Mouse (Mus musculus) intestine, postnatal 0 days (tissue): ENCODE data around the gene Olfr615. TPM values are rescaled to one million over a fixed set of nuclear protein-coding genes. Genes with fewer than 3 reads are reported as not detected.

Source experiments
- ATAC-seq: fragments of 200-750 bp; cut with Nextera tagmentation; 2 replicates; pipeline ENCODE4 v1.8.0; 2017; ENCODE audit warnings: mild to moderate bottlenecking, moderate TSS enrichment, moderate library complexity
- H3K27ac ChIP-seq: fragments of 300-500 bp; sonication (generic); 2 replicates; pipeline ENCODE4 v1.5.1; 2014; ENCODE audit warnings: mild to moderate bottlenecking, low read depth, low read length, moderate library complexity
- H3K27me3 ChIP-seq: fragments of 300-500 bp; sonication (generic); replicated peaks from 2 replicates; pipeline ENCODE4 v1.6.1; 2014; ENCODE audit warnings: low read length, mixed read lengths; ENCODE audit not compliant: control insufficient read depth, insufficient read depth
- H3K36me3 ChIP-seq: fragments of 300-500 bp; sonication (generic); 2 replicates; pipeline ENCODE4 v1.6.1; 2014; ENCODE audit warnings: mild to moderate bottlenecking, moderate library complexity; ENCODE audit not compliant: control insufficient read depth, insufficient read depth
- H3K4me1 ChIP-seq: fragments of 300-500 bp; sonication (generic); replicated peaks from 2 replicates; pipeline ENCODE4 v1.6.1; 2014; ENCODE audit warnings: antibody characterized with exemption, low read length, mixed read lengths; ENCODE audit not compliant: control insufficient read depth, insufficient read depth
- H3K4me2 ChIP-seq: fragments of 300-500 bp; sonication (generic); replicated peaks from 2 replicates; pipeline ENCODE4 v1.6.1; 2014; ENCODE audit warnings: low read depth, mild to moderate bottlenecking, moderate library complexity
- H3K4me3 ChIP-seq: fragments of 300-500 bp; sonication (generic); 2 replicates; pipeline ENCODE4 v1.5.1; 2014; ENCODE audit warnings: low read depth, low read length
- H3K9ac ChIP-seq: fragments of 300-500 bp; sonication (generic); 2 replicates; pipeline ENCODE4 v1.6.1; 2014; ENCODE audit warnings: mild to moderate bottlenecking, low read depth, low read length
- H3K9me3 ChIP-seq: fragments of 300-500 bp; sonication (generic); 2 replicates; pipeline ENCODE4 v1.6.1; 2016; ENCODE audit warnings: mixed run types; ENCODE audit not compliant: control insufficient read depth
- CTCF ChIP-seq: sonication (generic); IDR thresholded peaks from 2 replicates; pipeline ENCODE4 v1.5.1; 2016; ENCODE audit warnings: low read depth, mild to moderate bottlenecking, control low read depth, antibody characterized with exemption, moderate library complexity
- WGBS: fragments of 180-500 bp; shearing (Covaris S2); extraction: QIAGEN DNeasy Blood & Tissue Kit; methylation state at CpG from one replicate; pipeline ENCODE4 v1.1.7; 2014; 5-methylcytosine and 5-hydroxymethylcytosine counted together
- microRNA-seq: library from miRNA; unstranded; fragments of <30 nt; microRNA quantifications from one replicate; pipeline ENCODE4, GENCODE M21; 2016
- polyA plus RNA-seq: library from polyadenylated mRNA; unstranded; fragments of >200 nt; fragmentation: Nextera tagmentation; extraction: Ambion mirVana; gene quantifications from 2 replicates; pipeline ENCODE4 v1.2.1, GENCODE M21; 2015

Olfr615 gene
- polyA plus RNA-seq, 1 experiment from 2014 or later, result not detected

DNA sequence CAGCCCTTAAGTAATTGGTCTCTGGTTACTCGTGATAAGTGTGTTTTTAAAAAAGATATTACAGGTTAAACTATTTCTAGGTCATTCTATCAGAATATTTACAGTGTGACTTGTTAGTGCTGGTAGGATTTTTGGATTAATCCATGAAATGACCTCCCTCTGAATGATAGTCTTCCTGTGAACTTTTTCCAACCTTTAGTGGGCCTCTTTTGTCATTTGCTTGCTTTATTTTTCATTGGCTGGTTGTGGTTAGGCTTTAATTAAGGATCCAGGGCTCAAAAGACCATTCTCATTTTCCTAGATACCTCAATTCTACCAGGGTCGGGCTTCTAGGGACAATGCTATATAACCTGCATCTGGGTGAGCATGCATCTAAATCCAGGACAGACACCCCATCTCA, 33.9 kb downstream of the Olfr615 start, which contains the start of gene Olfr618:
TSS of gene Olfr618 (plus strand) at position 301 of the 400 bp plus-strand sequence.
- no peak for TF ChIP-seq CTCF
- no peak within 1 kb of the TSS for H3K27ac ChIP-seq
- H3K4me3 ChIP-seq, result no peak within 1 kb of the TSS
- no peak for ATAC-seq
- H3K4me1 ChIP-seq, result no peaks in the 10 kb centered on the region
- no peaks in the 10 kb centered on the region for H3K36me3 ChIP-seq
- no peak within 1 kb of the TSS for H3K4me2 ChIP-seq
- no peaks in the 10 kb centered on the region for H3K9me3 ChIP-seq
- 55% methylated on average over 2 of the region's 2 CpGs for WGBS
- H3K9ac ChIP-seq, result no peak within 1 kb of the TSS
- no peaks in the 10 kb centered on the region for H3K27me3 ChIP-seq

DNA sequence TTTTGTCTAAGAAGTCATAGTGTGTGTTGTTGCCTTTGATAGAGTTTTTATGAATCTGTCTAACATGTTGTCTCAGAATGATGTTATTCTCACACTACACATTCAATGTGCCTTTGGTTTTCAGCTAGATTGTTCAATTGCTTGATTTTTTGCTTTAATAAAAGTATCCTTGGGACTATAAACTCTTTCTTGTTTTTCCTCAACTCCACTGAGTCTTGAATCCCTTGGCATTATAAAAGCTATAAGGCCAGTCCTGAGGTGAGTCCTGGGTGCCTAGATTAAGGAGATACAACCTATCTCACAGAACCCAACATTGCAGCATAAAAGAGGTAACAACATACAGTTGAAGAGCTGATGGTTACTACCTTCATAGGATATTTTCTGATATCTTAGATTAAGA, 44.4 kb downstream of the Olfr615 start, which contains the start of gene Olfr619:
TSS of gene Olfr619 (plus strand) at position 301 of the 400 bp plus-strand sequence.
- Histone ChIP-seq H3K36me3 (no peaks in the 10 kb centered on the region), H3K27me3 (no peaks in the 10 kb centered on the region), H3K9ac (no peak within 1 kb of the TSS), H3K4me2 (no peak within 1 kb of the TSS), H3K4me3 (no peak within 1 kb of the TSS), H3K4me1 (no peaks in the 10 kb centered on the region), H3K9me3 (no peaks in the 10 kb centered on the region), H3K27ac (no peak within 1 kb of the TSS)
- no peak for TF ChIP-seq CTCF
- no peak for ATAC-seq

DNA sequence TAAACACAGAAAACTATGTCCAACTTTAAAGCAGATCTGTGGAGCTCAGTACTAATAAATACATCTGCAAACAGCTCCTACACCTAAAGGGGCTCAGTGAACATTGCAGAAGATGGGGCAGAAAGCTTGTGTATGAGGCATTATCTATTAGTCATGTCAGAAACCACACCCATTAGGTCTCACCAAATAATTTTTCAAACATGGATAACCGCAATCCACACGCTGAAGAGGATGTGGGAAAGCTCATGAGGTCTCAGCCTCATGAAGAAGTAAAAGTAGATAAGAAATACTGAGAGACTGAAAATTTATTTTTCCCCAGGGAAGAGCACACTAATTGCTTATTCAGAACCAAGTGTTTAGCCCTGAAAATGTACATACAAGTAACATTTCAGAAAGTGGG, 51.5 kb downstream of the Olfr615 start:
- no peaks in the 10 kb centered on the region for H3K27me3 ChIP-seq
- no peak overlapping the region for H3K4me3 ChIP-seq
- no peak for ATAC-seq
- H3K4me2 ChIP-seq, result no peak overlapping the region
- TF ChIP-seq CTCF, result no peak
- no peaks in the 10 kb centered on the region for H3K4me1 ChIP-seq
- no peak overlapping the region for H3K9ac ChIP-seq
- 70% methylated on average over 2 of the region's 2 CpGs for WGBS
- H3K27ac ChIP-seq, result no peak overlapping the region
- no peaks in the 10 kb centered on the region for H3K9me3 ChIP-seq
- H3K36me3 ChIP-seq, result no peaks in the 10 kb centered on the region

DNA sequence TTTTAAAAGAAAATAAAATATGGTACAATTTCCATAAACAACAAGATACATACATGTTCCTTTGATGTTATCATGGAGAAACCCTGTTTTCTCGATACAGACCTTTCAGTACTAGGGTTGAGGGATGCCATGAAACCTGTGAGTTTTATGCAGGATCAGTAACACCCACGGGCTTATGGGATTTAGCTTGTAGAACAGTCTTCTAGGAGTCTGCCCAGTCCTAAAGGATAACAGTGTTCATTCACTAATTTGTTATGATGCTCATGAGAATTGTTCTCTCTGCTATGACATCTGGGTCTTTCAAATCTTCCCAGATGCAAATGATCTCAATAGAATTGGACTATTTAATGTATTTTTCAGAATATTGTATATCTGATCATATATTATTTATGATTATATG, 56.6 kb downstream of the Olfr615 start, which contains the start of gene Olfr620:
TSS of gene Olfr620 (minus strand) at position 101 of the 400 bp plus-strand sequence.
- H3K4me2 ChIP-seq, result no peak within 1 kb of the TSS
- no peaks in the 10 kb centered on the region for H3K4me1 ChIP-seq
- H3K9ac ChIP-seq, result no peak within 1 kb of the TSS
- H3K36me3 ChIP-seq, result no peaks in the 10 kb centered on the region
- H3K9me3 ChIP-seq, result no peaks in the 10 kb centered on the region
- H3K4me3 ChIP-seq, result no peak within 1 kb of the TSS
- ATAC-seq, result no peak
- TF ChIP-seq CTCF, result no peak
- no peak within 1 kb of the TSS for H3K27ac ChIP-seq
- 71% methylated on average over 2 of the region's 2 CpGs for WGBS
- H3K27me3 ChIP-seq, result no peaks in the 10 kb centered on the region

Small RNA genes within 50 kb of the gene (microRNA-seq; reads per million reads assigned to microRNA genes)
- not detected for gene Gm26506

Other genes with a start within 250 kb of the Olfr615 start
- gene Olfr597, start 239.8 kb upstream of the Olfr615 start, polyA plus RNA-seq, result not detected in 2 replicates
- gene Olfr598, start 232.5 kb upstream of the Olfr615 start, polyA plus RNA-seq, result not detected in 2 replicates
- gene Olfr599, start 220.2 kb upstream of the Olfr615 start, polyA plus RNA-seq, result not detected in 2 replicates
- not detected in 2 replicates for gene Olfr600, start 206.4 kb upstream of the Olfr615 start, polyA plus RNA-seq
- gene Olfr601, start 193.4 kb upstream of the Olfr615 start, polyA plus RNA-seq, result not detected in 2 replicates
- gene Olfr603, start 169.9 kb upstream of the Olfr615 start, polyA plus RNA-seq, result not detected in 2 replicates
- gene Usp17lc, start 141.0 kb upstream of the Olfr615 start, polyA plus RNA-seq, result not detected in 2 replicates
- gene Olfr605, start 110.6 kb upstream of the Olfr615 start, polyA plus RNA-seq, result not detected in 2 replicates
- not detected in 2 replicates for gene Olfr606, start 107.0 kb upstream of the Olfr615 start, polyA plus RNA-seq
- gene Olfr607, start 91.9 kb upstream of the Olfr615 start, polyA plus RNA-seq, result not detected in 2 replicates
- gene Olfr608, start 86.2 kb upstream of the Olfr615 start, polyA plus RNA-seq, result not detected in 2 replicates
- not detected in 2 replicates for gene Olfr609, start 58.0 kb upstream of the Olfr615 start, polyA plus RNA-seq
- gene Olfr610, start 44.0 kb upstream of the Olfr615 start, polyA plus RNA-seq, result not detected in 2 replicates
- gene Olfr611, start 35.2 kb upstream of the Olfr615 start, polyA plus RNA-seq, result not detected in 2 replicates
- not detected in 2 replicates for gene Olfr612, start 13.4 kb upstream of the Olfr615 start, polyA plus RNA-seq
- not detected in 2 replicates for gene Olfr613, start 8.0 kb upstream of the Olfr615 start, polyA plus RNA-seq
- not detected in 2 replicates for gene Olfr616, start 13.1 kb downstream of the Olfr615 start, polyA plus RNA-seq
- gene Olfr617, start 17.0 kb downstream of the Olfr615 start, polyA plus RNA-seq, result not detected in 2 replicates
- gene Olfr618, start 34.0 kb downstream of the Olfr615 start, polyA plus RNA-seq, result not detected in 2 replicates
- gene Olfr619, start 44.5 kb downstream of the Olfr615 start, polyA plus RNA-seq, result not detected in 2 replicates
- not detected in 2 replicates for gene Olfr620, start 56.5 kb downstream of the Olfr615 start, polyA plus RNA-seq
- not detected in 2 replicates for gene Olfr622, start 86.6 kb downstream of the Olfr615 start, polyA plus RNA-seq
- not detected in 2 replicates for gene Olfr623, start 107.6 kb downstream of the Olfr615 start, polyA plus RNA-seq
- 0.09 TPM in 2 replicates for gene Olfr624, start 115.1 kb downstream of the Olfr615 start, polyA plus RNA-seq
- gene Olfr625-ps1, start 126.6 kb downstream of the Olfr615 start, polyA plus RNA-seq, result not detected in 2 replicates
- not detected in 2 replicates for gene Olfr243, start 158.6 kb downstream of the Olfr615 start, polyA plus RNA-seq
- gene Olfr628, start 174.3 kb downstream of the Olfr615 start, polyA plus RNA-seq, result not detected in 2 replicates
- not detected in 2 replicates for gene Olfr629, start 188.9 kb downstream of the Olfr615 start, polyA plus RNA-seq
- gene Olfr630, start 201.3 kb downstream of the Olfr615 start, polyA plus RNA-seq, result not detected in 2 replicates
- not detected in 2 replicates for gene Olfr69, start 215.5 kb downstream of the Olfr615 start, polyA plus RNA-seq
- gene Olfr68, start 223.6 kb downstream of the Olfr615 start, polyA plus RNA-seq, result not detected in 2 replicates
- gene Olfr67, start 235.7 kb downstream of the Olfr615 start, polyA plus RNA-seq, result not detected in 2 replicates